Mouse (Mus musculus) neural tube, postnatal 0 days (tissue): Measurements from ENCODE around the gene Gtf2b. TPM values are rescaled to one million over a fixed set of nuclear protein-coding genes. Genes with fewer than 3 reads are reported as not detected.

Experiments
- polyA plus RNA-seq: library from polyadenylated mRNA; unstranded; fragments of >200 nt; fragmentation: Nextera tagmentation; extraction: Ambion mirVana; gene quantifications from 2 replicates; pipeline ENCODE4 v1.2.1, GENCODE M21; 2015

The Gtf2b gene
- 54.8 and 60.1 TPM in 2 replicates for polyA plus RNA-seq

DNA sequence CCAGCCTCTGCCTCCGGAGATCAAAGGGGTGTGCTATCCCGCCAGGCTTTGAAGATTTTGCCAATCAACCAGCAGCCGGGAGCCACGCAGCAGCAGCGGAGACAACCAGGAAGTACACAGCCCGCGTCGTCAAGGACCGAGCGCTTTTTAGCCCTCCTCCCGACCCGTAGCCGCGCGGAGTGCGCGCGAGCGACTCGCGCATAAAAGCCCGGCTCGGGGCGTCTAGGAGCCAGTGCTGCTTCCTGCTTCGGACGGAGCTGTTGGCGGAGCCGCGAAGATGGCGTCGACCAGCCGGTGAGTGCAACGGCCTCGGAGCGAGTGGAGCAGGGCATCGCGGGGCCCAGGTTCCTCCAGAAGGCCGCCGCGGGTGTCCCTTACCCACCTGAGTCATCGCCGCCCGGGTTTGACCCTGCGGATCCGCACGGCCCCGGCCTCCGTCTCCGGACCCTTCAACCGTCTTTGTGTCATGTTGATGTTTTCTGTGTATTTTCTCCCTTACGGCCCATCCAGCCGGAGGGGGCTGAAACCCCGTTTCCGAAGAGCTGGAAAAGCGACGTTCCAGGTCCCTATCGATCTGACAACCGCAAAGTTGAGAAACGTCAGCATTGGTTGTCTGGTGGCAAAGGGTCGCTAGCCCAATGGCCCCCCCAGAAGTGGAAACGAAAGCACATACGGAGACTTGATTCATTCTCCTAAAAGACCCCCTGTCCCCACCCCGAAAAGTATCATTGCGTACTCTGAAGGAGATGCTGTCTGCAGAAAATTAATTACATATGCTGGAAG, at the start of gene Gtf2b:
Gtf2b (plus strand) TSS at position 51 of the 783 bp plus-strand sequence.

Other genes starting within 250 kb of the Gtf2b start
- gene Gbp7, start 234.7 kb upstream of the Gtf2b start, polyA plus RNA-seq, result 4.8 and 4.9 TPM in 2 replicates
- gene Gbp3, start 205.0 kb upstream of the Gtf2b start, polyA plus RNA-seq, result 3.4 and 4.0 TPM in 2 replicates
- not detected in 2 replicates for gene Gbp2b, start 170.2 kb upstream of the Gtf2b start, polyA plus RNA-seq
- gene Gbp2, start 144.4 kb upstream of the Gtf2b start, polyA plus RNA-seq, result 1.4 and 1.5 TPM in 2 replicates
- 8.5 and 10.0 TPM in 2 replicates for gene Kyat3, start 64.0 kb upstream of the Gtf2b start, polyA plus RNA-seq
- 22.5 and 31.3 TPM in 2 replicates for gene Pkn2, start 117.0 kb downstream of the Gtf2b start, polyA plus RNA-seq